Mouse (Mus musculus): ENCODE results near the gene C2. TPM values are rescaled to one million over a fixed set of nuclear protein-coding genes. Genes with fewer than 3 reads are reported as not detected.

C2 gene
- 3.3 TPM for polyA plus RNA-seq (2017; shearing (Covaris generic))

DNA sequence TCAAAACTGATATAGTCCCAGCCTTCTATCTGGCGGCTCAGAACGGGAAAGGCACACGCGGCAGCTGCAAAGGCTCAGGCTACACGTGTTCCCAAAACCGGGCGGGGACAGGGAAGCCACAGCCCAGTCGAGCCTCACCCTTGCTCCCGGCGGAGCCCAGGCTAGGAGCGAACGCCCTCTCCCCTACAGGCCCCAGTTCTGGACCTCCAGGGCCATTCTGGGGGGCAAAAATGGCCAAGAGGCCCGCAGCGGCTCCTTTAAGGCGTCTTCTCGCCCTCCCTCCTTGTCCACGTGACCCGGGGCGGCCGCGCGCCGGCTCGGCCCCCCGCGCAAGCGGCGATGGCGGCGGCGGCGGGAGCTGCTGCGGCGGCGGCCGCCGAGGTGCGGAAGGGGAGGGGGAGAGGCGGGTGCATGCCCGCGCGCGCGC lies at the start of gene C2, which contains the start of gene Ehmt2:
C2 (minus strand) TSS at position 106 of the 427 bp plus-strand sequence.
Ehmt2 (plus strand) TSS at position 310 of the 427 bp plus-strand sequence.

DNA sequence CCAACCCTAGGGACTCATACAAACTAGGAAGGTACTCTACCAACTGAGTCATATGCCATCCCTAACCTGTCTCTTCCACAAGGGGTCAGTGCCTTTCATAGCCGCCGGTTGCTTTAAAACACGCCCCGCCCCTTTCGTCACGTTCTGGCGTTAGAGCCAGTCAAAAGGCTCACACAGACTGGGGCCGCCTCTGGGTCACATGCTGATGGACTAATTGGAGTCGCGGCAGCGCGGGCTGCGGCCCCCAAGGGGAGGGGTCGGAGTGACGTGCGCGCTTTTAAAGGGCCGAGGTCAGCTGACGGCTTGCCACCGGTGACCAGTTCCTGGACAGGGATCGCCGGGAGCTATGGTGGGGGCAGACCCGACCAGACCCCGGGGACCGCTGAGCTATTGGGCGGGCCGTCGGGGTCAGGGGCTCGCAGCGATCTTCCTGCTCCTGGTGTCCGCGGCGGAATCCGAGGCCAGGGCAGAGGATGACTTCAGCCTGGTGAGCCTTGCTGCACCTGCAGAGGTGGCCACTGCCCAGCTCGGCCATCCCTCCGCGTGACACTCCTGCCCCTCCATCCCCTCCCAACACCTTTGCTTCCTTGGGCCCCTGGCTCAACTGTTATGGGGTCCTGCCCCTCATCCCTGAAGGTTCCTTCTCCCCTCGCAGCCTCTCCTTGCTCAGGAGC lies 33.1 kb upstream of the C2 start, which contains the start of gene Neu1:
Neu1 (plus strand) TSS at position 193 of the 674 bp plus-strand sequence.

DNA sequence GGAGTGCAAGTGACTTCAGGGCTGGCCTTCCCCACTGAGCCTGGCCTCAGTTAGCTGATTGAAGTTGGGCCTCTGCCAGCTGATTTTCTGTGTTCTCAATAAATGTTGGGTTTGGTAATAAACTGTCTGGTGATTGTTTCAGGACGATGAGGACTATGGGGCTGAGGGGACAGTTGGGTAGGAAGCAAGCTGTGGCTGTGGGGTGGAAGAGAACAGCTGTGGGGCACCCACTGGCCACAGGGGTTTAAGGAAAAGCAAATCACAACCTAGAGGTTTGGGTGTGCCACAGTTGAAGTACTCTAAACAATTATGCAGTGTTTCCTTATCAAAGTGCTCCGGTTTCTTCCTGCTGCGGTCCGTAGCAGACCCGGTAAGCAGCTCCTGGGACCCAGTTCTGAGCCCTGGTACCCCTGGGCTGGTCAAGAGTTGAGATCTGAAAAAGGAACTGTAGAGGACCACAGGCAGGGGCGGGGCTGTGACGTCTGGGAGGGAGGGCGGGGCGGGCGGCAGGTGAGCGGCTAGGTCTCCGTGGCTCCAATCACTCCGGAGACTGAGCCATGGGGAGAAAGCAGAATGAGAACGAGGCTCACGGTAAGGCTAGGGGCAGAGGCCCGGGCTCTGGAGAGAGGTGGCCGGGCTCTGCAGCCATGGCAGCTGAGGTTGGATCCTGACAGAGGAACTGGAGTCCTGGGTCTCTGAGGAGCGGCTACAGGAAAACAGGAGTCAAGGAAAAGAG lies 16.0 kb upstream of the C2 start, which contains the start of gene Slc44a4:
Slc44a4 (plus strand) TSS at position 537 of the 736 bp plus-strand sequence.

DNA sequence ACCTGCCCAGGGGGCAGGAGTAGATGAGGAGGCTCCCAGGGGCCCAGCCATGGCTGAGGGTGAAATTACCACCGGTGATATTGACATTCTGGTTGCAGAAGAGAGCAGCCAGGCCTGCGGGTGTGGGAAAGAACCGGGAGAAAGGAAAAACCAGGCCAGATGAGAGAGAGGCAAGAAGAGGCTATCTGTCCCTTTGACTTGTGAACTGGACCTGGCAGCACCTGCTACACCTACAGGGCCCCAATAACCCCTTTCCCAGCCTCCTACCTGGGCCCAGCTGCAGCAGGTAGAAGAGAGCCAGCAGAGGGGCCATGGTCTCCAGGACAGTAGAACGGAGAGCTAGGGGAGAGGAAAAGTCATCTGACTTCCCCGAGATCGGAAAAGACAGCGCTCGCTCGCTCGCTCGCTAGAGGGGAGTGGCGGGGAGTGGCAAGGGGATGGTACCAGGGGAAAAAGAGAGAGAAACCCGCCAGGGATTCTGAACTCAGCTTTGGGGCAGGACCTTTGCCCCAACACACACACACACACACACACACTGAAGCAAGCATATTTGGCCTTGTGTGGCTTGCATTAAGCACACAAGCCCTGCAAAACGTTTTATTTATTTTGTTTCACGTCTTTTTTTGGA lies 16.3 kb downstream of the C2 start, which contains the start of gene Gm20547:
Gm20547 (minus strand) TSS at position 360 of the 628 bp plus-strand sequence.

DNA sequence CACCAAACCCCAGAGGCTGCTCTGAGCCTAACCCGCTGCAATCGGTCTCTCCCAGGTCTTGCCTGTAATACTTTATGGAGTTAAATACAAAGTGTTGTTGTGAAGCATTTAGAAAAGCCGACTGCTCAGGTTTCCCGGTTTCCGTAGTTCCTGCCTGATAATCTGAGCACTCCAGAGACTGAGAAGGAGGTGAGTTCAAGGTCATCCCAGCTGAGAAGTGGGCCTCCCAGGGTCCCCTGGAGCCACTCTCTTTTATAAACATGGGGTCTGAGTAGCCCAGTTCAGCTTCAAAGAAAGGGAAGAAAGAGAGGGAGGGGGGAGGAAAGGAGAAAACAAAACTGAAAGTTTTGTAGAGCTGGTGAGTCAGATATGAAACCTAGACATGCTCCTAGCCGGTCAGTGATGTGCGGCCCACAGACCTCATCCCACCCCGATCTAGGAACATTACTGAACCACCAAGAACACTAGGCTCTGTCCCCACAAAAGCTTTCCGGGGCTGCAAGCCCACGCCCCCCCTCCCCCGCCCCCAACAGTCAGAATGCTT lies 18.7 kb downstream of the C2 start, which contains the start of gene Zbtb12:
Zbtb12 (plus strand) TSS at position 148 of the 544 bp plus-strand sequence.

DNA sequence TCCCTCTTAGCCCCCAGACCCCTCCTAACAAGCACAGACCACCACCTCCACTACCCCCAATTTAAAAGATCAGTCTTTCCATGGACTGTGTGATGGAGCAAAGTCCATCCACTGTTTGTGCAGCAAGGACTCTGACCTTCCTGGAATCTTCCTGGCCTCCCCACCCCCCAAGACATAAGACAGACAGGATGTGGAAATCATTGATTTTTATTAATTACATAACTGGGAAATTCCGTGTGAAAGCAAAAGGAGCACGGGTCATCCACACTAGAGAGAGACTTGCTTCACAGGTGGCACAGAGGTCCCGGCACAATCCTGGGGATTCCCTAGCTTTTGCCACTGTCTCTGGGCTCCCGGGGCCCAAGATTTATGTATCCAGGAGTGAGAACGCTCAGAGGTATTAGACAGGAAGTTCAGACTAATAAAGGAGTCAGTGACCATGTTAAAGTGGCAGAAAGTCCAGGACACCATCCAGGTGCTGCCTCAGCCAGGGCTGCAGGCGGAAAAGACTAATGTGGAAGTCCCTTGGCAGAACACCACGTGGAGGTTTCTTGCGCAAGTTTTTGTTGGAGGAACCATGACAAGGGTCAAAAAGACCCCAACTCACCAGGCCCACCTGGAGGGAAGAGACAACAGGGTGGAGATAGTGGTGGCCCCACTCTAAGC lies 35.5 kb downstream of the C2 start, which contains the start of gene Cfb:
Cfb (minus strand) TSS at position 103 of the 666 bp plus-strand sequence.

DNA sequence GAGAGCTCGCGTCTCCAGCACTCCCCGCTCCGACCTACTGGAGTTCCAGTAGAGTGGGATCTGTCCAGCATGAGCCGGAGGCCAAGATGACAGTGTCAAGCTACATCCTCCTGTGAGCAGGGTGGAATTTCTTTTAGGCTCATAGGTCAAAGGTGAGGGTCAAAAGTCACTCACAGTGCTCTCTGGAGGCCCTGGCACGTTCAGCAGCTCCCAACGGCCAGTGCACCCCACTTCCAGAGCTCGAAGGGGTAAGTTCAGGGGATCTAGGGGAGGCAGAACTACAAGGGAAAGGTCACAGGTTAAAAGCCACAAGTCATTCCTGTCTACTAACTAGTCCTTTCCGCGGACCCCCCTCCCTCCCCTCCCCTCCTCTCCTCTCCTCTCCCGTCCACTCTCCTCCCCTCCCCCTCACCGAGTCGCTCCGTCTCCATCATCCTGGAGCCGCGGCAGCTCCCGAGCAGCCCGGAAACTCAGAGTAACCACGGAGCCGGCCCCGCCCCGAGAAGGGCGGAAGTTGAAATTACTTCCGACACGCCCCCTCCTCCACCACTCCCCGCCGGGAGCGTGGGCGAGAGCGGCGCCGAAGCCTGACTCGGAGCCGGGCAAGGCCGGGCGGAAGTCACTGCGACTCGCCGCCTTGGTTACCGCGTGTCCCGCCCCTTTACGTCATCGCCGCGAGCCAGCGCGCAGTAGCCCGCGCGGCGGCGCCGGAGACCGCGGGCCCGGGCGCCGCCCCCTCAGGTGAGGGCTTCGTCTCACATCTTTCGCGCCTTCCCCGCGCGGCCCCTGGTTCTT lies 48.1 kb downstream of the C2 start, which contains the start of the genes Skiv2l and Nelfe:
Skiv2l (minus strand) TSS at position 489 of the 795 bp plus-strand sequence.
Nelfe (plus strand) TSS at position 670 of the 795 bp plus-strand sequence.

DNA sequence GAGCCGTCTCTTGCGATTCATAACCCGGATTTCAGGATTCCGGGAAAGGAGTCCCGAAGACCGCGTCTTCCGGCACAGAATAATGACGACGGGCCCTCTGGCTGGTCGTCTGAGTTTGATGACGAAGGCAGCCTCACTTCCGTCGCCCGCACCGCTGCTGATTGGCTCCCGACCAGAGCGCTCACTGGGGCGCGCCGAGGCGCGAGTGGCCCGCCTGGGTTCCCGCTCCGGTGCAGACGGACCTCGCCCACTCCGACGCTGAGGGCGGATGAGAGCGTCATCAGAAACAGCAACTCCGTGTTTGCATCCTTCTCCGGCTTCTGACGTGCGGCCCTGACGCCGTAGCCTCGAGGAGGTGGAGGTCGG lies 61.2 kb downstream of the C2 start, which contains the start of the genes Stk19 and Dxo:
Stk19 (minus strand) TSS at position 90 of the 366 bp plus-strand sequence.
Dxo (plus strand) TSS at position 164 of the 366 bp plus-strand sequence.

Other genes starting within 250 kb of the C2 start
- gene Tnxb, start 227.7 kb downstream of the C2 start, polyA plus RNA-seq (2017; shearing (Covaris generic)): not detected
- not detected for gene C4b, start 154.4 kb downstream of the C2 start, polyA plus RNA-seq (2017; shearing (Covaris generic))
- not detected for gene Cyp21a1, start 93.7 kb downstream of the C2 start, polyA plus RNA-seq (2017; shearing (Covaris generic))
- gene Stk19, start 61.3 kb downstream of the C2 start, polyA plus RNA-seq (2017; shearing (Covaris generic)): 38.5 TPM
- 96.4 TPM for gene Dxo, start 61.2 kb downstream of the C2 start, polyA plus RNA-seq (2017; shearing (Covaris generic))
- 169 TPM for gene Skiv2l, start 48.1 kb downstream of the C2 start, polyA plus RNA-seq (2017; shearing (Covaris generic))
- 48.6 TPM for gene Nelfe, start 47.9 kb downstream of the C2 start, polyA plus RNA-seq (2017; shearing (Covaris generic))
- 1.4 TPM for gene Cfb, start 35.7 kb downstream of the C2 start, polyA plus RNA-seq (2017; shearing (Covaris generic))
- 0.66 TPM for gene Zbtb12, start 18.8 kb downstream of the C2 start, polyA plus RNA-seq (2017; shearing (Covaris generic))
- not detected for gene Gm20547, start 16.2 kb downstream of the C2 start, polyA plus RNA-seq (2017; shearing (Covaris generic))
- 45.6 TPM for gene Ehmt2, start 204 bp upstream of the C2 start, polyA plus RNA-seq (2017; shearing (Covaris generic))
- gene Slc44a4, start 16.2 kb upstream of the C2 start, polyA plus RNA-seq (2017; shearing (Covaris generic)): not detected
- gene Neu1, start 33.0 kb upstream of the C2 start, polyA plus RNA-seq (2017; shearing (Covaris generic)): 107 TPM
- gene Hspa1b, start 61.0 kb upstream of the C2 start, polyA plus RNA-seq (2017; shearing (Covaris generic)): 15.1 TPM
- gene Gm20481, start 71.6 kb upstream of the C2 start, polyA plus RNA-seq (2017; shearing (Covaris generic)): not detected
- gene Hspa1a, start 73.9 kb upstream of the C2 start, polyA plus RNA-seq (2017; shearing (Covaris generic)): 4.3 TPM
- gene Hspa1l, start 74.4 kb upstream of the C2 start, polyA plus RNA-seq (2017; shearing (Covaris generic)): 0.13 TPM
- 60.3 TPM for gene Lsm2, start 83.6 kb upstream of the C2 start, polyA plus RNA-seq (2017; shearing (Covaris generic))
- gene Vars, start 102.7 kb upstream of the C2 start, polyA plus RNA-seq (2017; shearing (Covaris generic)): 276 TPM
- gene Vwa7, start 118.3 kb upstream of the C2 start, polyA plus RNA-seq (2017; shearing (Covaris generic)): 0.44 TPM
- 4.4 TPM for gene Sapcd1, start 129.8 kb upstream of the C2 start, polyA plus RNA-seq (2017; shearing (Covaris generic))
- gene Msh5, start 148.5 kb upstream of the C2 start, polyA plus RNA-seq (2017; shearing (Covaris generic)): 1.5 TPM
- gene Clic1, start 151.7 kb upstream of the C2 start, polyA plus RNA-seq (2017; shearing (Covaris generic)): 611 TPM
- gene Ddah2, start 160.8 kb upstream of the C2 start, polyA plus RNA-seq (2017; shearing (Covaris generic)): 2.5 TPM
- gene Ly6g6c, start 167.1 kb upstream of the C2 start, polyA plus RNA-seq (2017; shearing (Covaris generic)): not detected
- not detected for gene Mpig6b, start 167.9 kb upstream of the C2 start, polyA plus RNA-seq (2017; shearing (Covaris generic))
- not detected for gene Ly6g6e, start 178.6 kb upstream of the C2 start, polyA plus RNA-seq (2017; shearing (Covaris generic))
- gene Ly6g6d, start 179.8 kb upstream of the C2 start, polyA plus RNA-seq (2017; shearing (Covaris generic)): not detected
- not detected for gene Ly6g6f, start 187.3 kb upstream of the C2 start, polyA plus RNA-seq (2017; shearing (Covaris generic))
- gene Abhd16a, start 191.0 kb upstream of the C2 start, polyA plus RNA-seq (2017; shearing (Covaris generic)): 86.4 TPM
- gene Ly6g5c, start 210.0 kb upstream of the C2 start, polyA plus RNA-seq (2017; shearing (Covaris generic)): not detected
- 2.4 TPM for gene Ly6g5b, start 217.2 kb upstream of the C2 start, polyA plus RNA-seq (2017; shearing (Covaris generic))
- gene Gpank1, start 223.2 kb upstream of the C2 start, polyA plus RNA-seq (2017; shearing (Covaris generic)): 62.3 TPM
- gene Csnk2b, start 223.8 kb upstream of the C2 start, polyA plus RNA-seq (2017; shearing (Covaris generic)): 279 TPM
- 5.5 TPM for gene D17H6S53E, start 228.1 kb upstream of the C2 start, polyA plus RNA-seq (2017; shearing (Covaris generic))
- gene Apom, start 233.8 kb upstream of the C2 start, polyA plus RNA-seq (2017; shearing (Covaris generic)): not detected
- gene Bag6, start 236.9 kb upstream of the C2 start, polyA plus RNA-seq (2017; shearing (Covaris generic)): 48.9 TPM

All from inflammation-experienced regulatory T-cells, adult 16 weeks (primary cell).